Mouse (Mus musculus) kidney, embryonic 16.5 days (tissue): Measurements from ENCODE around the gene Dbx2. TPM values are rescaled to one million over a fixed set of nuclear protein-coding genes. Genes with fewer than 3 reads are reported as not detected.

Source experiments
- ATAC-seq: fragments of 200-750 bp; cut with Nextera tagmentation; 2 replicates; pipeline ENCODE4 v1.8.0; 2017; ENCODE audit warnings: moderate TSS enrichment; ENCODE audit not compliant: low FRiP score, low TSS enrichment
- H3K27ac ChIP-seq: fragments of 300-500 bp; sonication (generic); 2 replicates; pipeline ENCODE4 v1.5.1; 2014; ENCODE audit warnings: low read length
- H3K27me3 ChIP-seq: fragments of 300-500 bp; sonication (generic); 2 replicates; pipeline ENCODE4 v1.6.1; 2014; ENCODE audit warnings: low read length, control low read depth, mixed read lengths; ENCODE audit not compliant: insufficient read depth
- H3K36me3 ChIP-seq: fragments of 300-500 bp; sonication (generic); 2 replicates; pipeline ENCODE4 v1.6.1; 2014; ENCODE audit warnings: low read length, control low read depth, mixed read lengths; ENCODE audit not compliant: insufficient read depth
- H3K4me1 ChIP-seq: fragments of 300-500 bp; sonication (generic); 2 replicates; pipeline ENCODE4 v1.6.1; 2014; ENCODE audit warnings: low read length, control low read depth, mixed read lengths; ENCODE audit not compliant: insufficient read depth
- H3K4me2 ChIP-seq: fragments of 300-500 bp; sonication (generic); replicated peaks from 2 replicates; pipeline ENCODE4 v1.6.1; 2014; ENCODE audit warnings: low read depth, low read length
- H3K4me3 ChIP-seq: fragments of 300-500 bp; sonication (generic); 2 replicates; pipeline ENCODE4 v1.5.1; 2014; ENCODE audit warnings: mild to moderate bottlenecking, low read length
- H3K9ac ChIP-seq: fragments of 300-500 bp; sonication (generic); replicated peaks from 2 replicates; pipeline ENCODE4 v1.6.1; 2014; ENCODE audit warnings: low read length
- H3K9me3 ChIP-seq: fragments of 300-500 bp; sonication (generic); 2 replicates; pipeline ENCODE4 v1.6.1; 2016; ENCODE audit warnings: low read length, control low read depth
- WGBS: fragments of 180-500 bp; shearing (Covaris S2); extraction: QIAGEN DNeasy Blood & Tissue Kit; methylation state at CpG from one replicate; pipeline ENCODE4 v1.1.7; 2014; 5-methylcytosine and 5-hydroxymethylcytosine counted together
- polyA plus RNA-seq: library from polyadenylated mRNA; unstranded; fragments of >200 nt; fragmentation: Nextera tagmentation; extraction: Ambion mirVana; gene quantifications from 2 replicates; pipeline ENCODE4 v1.2.1, GENCODE M21; 2015

Gene Dbx2
- polyA plus RNA-seq, 1 experiment from 2014 or later, result not detected

GRCm38 (mm10) chr15:95640347-95640746, 15.4 kb downstream of the Dbx2 start:
- peak overlapping the region; percentile 62 for H3K27ac ChIP-seq
- H3K9ac ChIP-seq, result no peak overlapping the region
- H3K4me3 ChIP-seq, result no peak overlapping the region
- H3K36me3 ChIP-seq, result no peaks in the 10 kb centered on the region
- peak; percentile 73; the same call in 1 of the 2 replicates for ATAC-seq
- peaks cover 13% of the 10 kb centered on the region; the same call in 1 of the 2 replicates for H3K4me1 ChIP-seq
- peak overlapping the region; percentile 44; the same call in 1 of the 2 replicates for H3K4me2 ChIP-seq
- 0 out of 2 replicates have a peak, but pooled peaks cover 2% of the 10 kb centered on the region for H3K27me3 ChIP-seq
- WGBS, result 32% methylated on average over 11 of the region's 11 CpGs
- H3K9me3 ChIP-seq, result no peaks in the 10 kb centered on the region

- Histone ChIP-seq H3K9me3 (no peaks in the 10 kb centered on the region), H3K27me3 (0 out of 2 replicates have a peak, but pooled peaks cover 2% of the 10 kb centered on the region), H3K27ac (peak overlapping the region; percentile 62), H3K9ac (no peak overlapping the region), H3K4me3 (peak overlapping the region; percentile 11; the same call in 1 of the 2 replicates), H3K4me2 (peak overlapping the region; percentile 44), H3K4me1 (peaks cover 13% of the 10 kb centered on the region; the same call in 1 of the 2 replicates), H3K36me3 (no peaks in the 10 kb centered on the region)
- ATAC-seq, result no peak; the same call in 1 of the 2 replicates
- 48% methylated on average over 9 of the region's 9 CpGs for WGBS
Measured at GRCm38 (mm10) chr15:95639829-95640134, 16.0 kb downstream of the Dbx2 start.

GRCm38 (mm10) chr15:95639115-95639828, 16.5 kb downstream of the Dbx2 start:
- Histone ChIP-seq H3K27me3 (0 out of 2 replicates have a peak, but pooled peaks cover 2% of the 10 kb centered on the region), H3K27ac (peak overlapping the region; percentile 62), H3K4me1 (peaks cover 13% of the 10 kb centered on the region; the same call in 1 of the 2 replicates), H3K4me3 (peak overlapping the region; percentile 11; the same call in 1 of the 2 replicates), H3K4me2 (peak overlapping the region; percentile 44), H3K9ac (0 out of 2 replicates have a peak overlapping the region, but pooled peaks have one; percentile 13), H3K36me3 (no peaks in the 10 kb centered on the region), H3K9me3 (no peaks in the 10 kb centered on the region)
- 57% methylated on average over 20 of the region's 20 CpGs for WGBS
- peak; percentile 77; the same call in 1 of the 2 replicates for ATAC-seq

GRCm38 (mm10) chr15:95624396-95624795, 31.4 kb downstream of the Dbx2 start:
- no peak overlapping the region for H3K9ac ChIP-seq
- 84% methylated on average over 4 of the region's 4 CpGs for WGBS
- H3K9me3 ChIP-seq, result no peaks in the 10 kb centered on the region
- no peaks in the 10 kb centered on the region for H3K27me3 ChIP-seq
- peaks cover 5% of the 10 kb centered on the region; the same call in 1 of the 2 replicates for H3K4me1 ChIP-seq
- no peak overlapping the region for H3K4me3 ChIP-seq
- H3K36me3 ChIP-seq, result no peaks in the 10 kb centered on the region
- no peak for ATAC-seq
- H3K4me2 ChIP-seq, result no peak overlapping the region
- no peak overlapping the region for H3K27ac ChIP-seq

- Histone ChIP-seq H3K27ac (no peak overlapping the region), H3K36me3 (no peaks in the 10 kb centered on the region), H3K9me3 (no peaks in the 10 kb centered on the region), H3K27me3 (no peaks in the 10 kb centered on the region), H3K4me1 (peaks cover 5% of the 10 kb centered on the region; the same call in 1 of the 2 replicates), H3K9ac (no peak overlapping the region), H3K4me3 (no peak overlapping the region), H3K4me2 (no peak overlapping the region)
- peak; percentile 63 for ATAC-seq
- 29% methylated on average over 8 of the region's 8 CpGs for WGBS
Measured at GRCm38 (mm10) chr15:95622797-95623196, 33.0 kb downstream of the Dbx2 start.

GRCm38 (mm10) chr15:95612600-95612999, 43.2 kb downstream of the Dbx2 start:
- WGBS, result 71% methylated on average over 1 of the region's 1 CpGs
- Histone ChIP-seq H3K27me3 (no peaks in the 10 kb centered on the region), H3K4me2 (no peak overlapping the region), H3K27ac (no peak overlapping the region), H3K9ac (no peak overlapping the region), H3K4me1 (0 out of 2 replicates have a peak, but pooled peaks cover 3% of the 10 kb centered on the region), H3K9me3 (0 out of 2 replicates have a peak, but pooled peaks cover 3% of the 10 kb centered on the region), H3K36me3 (no peaks in the 10 kb centered on the region), H3K4me3 (no peak overlapping the region)
- no peak for ATAC-seq

- no peaks in the 10 kb centered on the region for H3K4me1 ChIP-seq
- no peaks in the 10 kb centered on the region for H3K27me3 ChIP-seq
- H3K27ac ChIP-seq, result no peak overlapping the region
- H3K4me2 ChIP-seq, result no peak overlapping the region
- no peak for ATAC-seq
- H3K36me3 ChIP-seq, result no peaks in the 10 kb centered on the region
- WGBS, result 72% methylated on average over 6 of the region's 6 CpGs
- H3K4me3 ChIP-seq, result no peak overlapping the region
- peaks cover 4% of the 10 kb centered on the region; the same call in 1 of the 2 replicates for H3K9me3 ChIP-seq
- H3K9ac ChIP-seq, result no peak overlapping the region
Measured at GRCm38 (mm10) chr15:95601179-95601578, 54.6 kb downstream of the Dbx2 start.

- ATAC-seq, result no peak; the same call in 1 of the 2 replicates
- 46% methylated on average over 1 of the region's 1 CpGs for WGBS
- Histone ChIP-seq H3K4me3 (no peak overlapping the region), H3K9ac (no peak overlapping the region), H3K4me1 (no peaks in the 10 kb centered on the region), H3K27ac (no peak overlapping the region), H3K36me3 (no peaks in the 10 kb centered on the region), H3K4me2 (no peak overlapping the region), H3K27me3 (no peaks in the 10 kb centered on the region), H3K9me3 (no peaks in the 10 kb centered on the region)
Measured at GRCm38 (mm10) chr15:95598630-95599029, 57.1 kb downstream of the Dbx2 start.

- Histone ChIP-seq H3K36me3 (no peaks in the 10 kb centered on the region), H3K4me1 (peaks cover 8% of the 10 kb centered on the region; the same call in 1 of the 2 replicates), H3K4me3 (no peak overlapping the region), H3K9me3 (no peaks in the 10 kb centered on the region), H3K27me3 (no peaks in the 10 kb centered on the region), H3K9ac (no peak overlapping the region), H3K4me2 (no peak overlapping the region), H3K27ac (no peak overlapping the region)
- ATAC-seq, result no peak
- WGBS, result 94% methylated on average over 15 of the region's 15 CpGs
Measured at GRCm38 (mm10) chr15:95586906-95587305, 68.9 kb downstream of the Dbx2 start.

GRCm38 (mm10) chr15:95584891-95585290, 70.9 kb downstream of the Dbx2 start:
- 20% methylated on average over 4 of the region's 4 CpGs for WGBS

More at GRCm38 (mm10) chr15:95584891-95585290, 70.9 kb downstream of the Dbx2 start:
- peaks cover 8% of the 10 kb centered on the region; the same call in 1 of the 2 replicates for H3K4me1 ChIP-seq
- ATAC-seq, result no peak
- no peaks in the 10 kb centered on the region for H3K27me3 ChIP-seq
- no peak overlapping the region for H3K9ac ChIP-seq
- no peaks in the 10 kb centered on the region for H3K36me3 ChIP-seq
- no peaks in the 10 kb centered on the region for H3K9me3 ChIP-seq
- H3K4me2 ChIP-seq, result no peak overlapping the region
- H3K4me3 ChIP-seq, result no peak overlapping the region
- H3K27ac ChIP-seq, result no peak overlapping the region
